Mouse (Mus musculus): ENCODE measurements around the gene Ppp1r12b.

- TF ChIP-seq CTCF (IDR thresholded peaks at IDR 0.05; ENCODE audit: low read depth, low read length): no peak
- TF ChIP-seq POLR2A (IDR thresholded peaks at IDR 0.05; ENCODE audit: insufficient read depth, low read length): no peak
Measured at GRCm38 (mm10) chr1:134763250-134763649, 192.5 kb downstream of the Ppp1r12b start.

All from ES-Bruce4 (cell line).